ENCODE assay signal across 19 mouse cellular contexts in genomic region chr13:55992699-55993098, GRCm38 (mm10).
DNase-seq lines count a peak whose midpoint lies in the region; ATAC-seq and TF ChIP-seq lines count a peak whose summit lies in the region.
"Had no signal": no experiment of that assay in that cellular context is flagged by ENCODE, and none has a peak within 500 bp of the region (broad histone marks: within the 10 kb centered on the region; RNA-seq: fewer than 3 reads in every experiment).

No protein-coding gene starts in this region.

- DNase-seq in adrenal gland, adult (ENCODE audit: inconsistent age in 2 of 2, low spot score in 1 of 2): peak; percentile 27 to 37
- DNase-seq in adrenal gland, postnatal 14 days: no peak
- peak; percentile 65 for DNase-seq in lung, postnatal 0 days (ENCODE audit: low spot score)
- no peak for DNase-seq in lung, postnatal 14 days
- peak; percentile 47 for DNase-seq in fibroblast of lung, adult 2 months (ENCODE audit: low read depth)
- DNase-seq in stomach, postnatal 0 days (ENCODE audit: low spot score): peak; percentile 43
- DNase-seq in midbrain, embryonic 14.5 days: no peak
- DNase-seq in forebrain, postnatal 0 days: no peak
- DNase-seq: embryo, embryonic 11 days; kidney, postnatal 36 days; lung, embryonic 14.5 days; right cerebral cortex, postnatal 4 days; thymus, postnatal 36 days had no signal

- TF ChIP-seq EP300 in lung, postnatal 0 days (IDR thresholded peaks at IDR 0.05): no peak
- no peak for TF ChIP-seq EP300 in stomach, postnatal 0 days (optimal IDR thresholded peaks at IDR 0.05)

- no peak for TF ChIP-seq CTCF in lung, postnatal 0 days (IDR thresholded peaks at IDR 0.05)
- TF ChIP-seq CTCF in stomach, postnatal 0 days (IDR thresholded peaks at IDR 0.05; ENCODE audit: low read depth): no peak
- TF ChIP-seq CTCF in forebrain, postnatal 0 days (IDR thresholded peaks at IDR 0.05; ENCODE audit: low read depth): no peak

- no peak overlapping the region for H3K27ac ChIP-seq in lung, postnatal 0 days (ENCODE audit: low read length)
- H3K27ac ChIP-seq in stomach, postnatal 0 days (replicated peaks): peak overlapping the region; percentile 20; the same call in 1 of the 2 replicates
- H3K27ac ChIP-seq in midbrain, embryonic 14.5 days (replicated peaks; ENCODE audit: low read depth, low read length): no peak overlapping the region
- no peak overlapping the region for H3K27ac ChIP-seq in forebrain, postnatal 0 days (ENCODE audit: low read depth, low read length)
- H3K27ac ChIP-seq: embryonic facial prominence, embryonic 15.5 days; forebrain, embryonic 10.5 days; heart, embryonic 13.5 days; hindbrain, embryonic 15.5 days; intestine, embryonic 15.5 days had no signal

- H3K36me3 ChIP-seq in lung, postnatal 0 days (ENCODE audit: insufficient read depth, low read length): no peaks in the 10 kb centered on the region
- H3K36me3 ChIP-seq in stomach, postnatal 0 days (ENCODE audit: control insufficient read depth, insufficient read depth, low read length): no peaks in the 10 kb centered on the region
- H3K36me3 ChIP-seq in midbrain, embryonic 14.5 days (ENCODE audit: control insufficient read depth, insufficient read depth, low read length): no peaks in the 10 kb centered on the region
- no peaks in the 10 kb centered on the region for H3K36me3 ChIP-seq in forebrain, postnatal 0 days (ENCODE audit: insufficient read depth)
- H3K36me3 ChIP-seq: embryonic facial prominence, embryonic 15.5 days; forebrain, embryonic 10.5 days; heart, embryonic 13.5 days; hindbrain, embryonic 15.5 days; intestine, embryonic 15.5 days had no signal

- H3K27me3 ChIP-seq in lung, postnatal 0 days (replicated peaks; ENCODE audit: insufficient read depth, low read length): 0 out of 2 replicates have a peak, but pooled peaks cover 5% of the 10 kb centered on the region
- H3K27me3 ChIP-seq in stomach, postnatal 0 days (ENCODE audit: control insufficient read depth, insufficient read depth, low read length): no peaks in the 10 kb centered on the region
- H3K27me3 ChIP-seq in midbrain, embryonic 14.5 days (ENCODE audit: control insufficient read depth, insufficient read depth, low read length): no peaks in the 10 kb centered on the region
- H3K27me3 ChIP-seq in forebrain, postnatal 0 days (ENCODE audit: insufficient read depth, low read length): no peaks in the 10 kb centered on the region
- H3K27me3 ChIP-seq: hindbrain, embryonic 15.5 days had no signal

- no peaks in the 10 kb centered on the region for H3K4me1 ChIP-seq in lung, postnatal 0 days (ENCODE audit: insufficient read depth, low read depth, low read length)
- 0 out of 2 replicates have a peak, but pooled peaks cover 2% of the 10 kb centered on the region for H3K4me1 ChIP-seq in stomach, postnatal 0 days (replicated peaks; ENCODE audit: control insufficient read depth, insufficient read depth)
- no peaks in the 10 kb centered on the region for H3K4me1 ChIP-seq in midbrain, embryonic 14.5 days (ENCODE audit: control insufficient read depth, insufficient read depth, low read length)
- no peaks in the 10 kb centered on the region for H3K4me1 ChIP-seq in forebrain, postnatal 0 days (ENCODE audit: insufficient read depth)
- H3K4me1 ChIP-seq: heart, embryonic 13.5 days; hindbrain, embryonic 15.5 days; intestine, embryonic 15.5 days had no signal

- H3K4me2 ChIP-seq in lung, postnatal 0 days (replicated peaks; ENCODE audit: low read depth, low read length): no peak overlapping the region
- no peak overlapping the region for H3K4me2 ChIP-seq in stomach, postnatal 0 days (replicated peaks; ENCODE audit: low read depth)
- H3K4me2 ChIP-seq in midbrain, embryonic 14.5 days (ENCODE audit: low read length): no peak overlapping the region
- H3K4me2 ChIP-seq in forebrain, postnatal 0 days (ENCODE audit: low read depth): no peak overlapping the region
- H3K4me2 ChIP-seq: embryonic facial prominence, embryonic 15.5 days; heart, embryonic 13.5 days; hindbrain, embryonic 15.5 days; intestine, embryonic 15.5 days; liver, embryonic 11.5 days; lung, embryonic 14.5 days had no signal

- 73% methylated on average over 9 of the region's 9 CpGs for WGBS in lung, postnatal 0 days
- WGBS in stomach, postnatal 0 days: 67% methylated on average over 9 of the region's 9 CpGs
- WGBS in midbrain, embryonic 14.5 days: 89% methylated on average over 9 of the region's 9 CpGs
- WGBS in forebrain, postnatal 0 days: 94% methylated on average over 9 of the region's 9 CpGs

- peak; percentile 83 for ATAC-seq in lung, postnatal 0 days
- ATAC-seq in stomach, postnatal 0 days (ENCODE audit: low FRiP score, low TSS enrichment): peak; percentile 81
- ATAC-seq in midbrain, embryonic 14.5 days (ENCODE audit: low FRiP score, low TSS enrichment): no peak
- no peak for ATAC-seq in forebrain, postnatal 0 days
- ATAC-seq: intestine, embryonic 15.5 days had no signal

- H3K9ac ChIP-seq in lung, postnatal 0 days (replicated peaks; ENCODE audit: low read depth): no peak overlapping the region
- H3K9ac ChIP-seq in stomach, postnatal 0 days (ENCODE audit: low read length): no peak overlapping the region
- H3K9ac ChIP-seq in midbrain, embryonic 14.5 days (replicated peaks; ENCODE audit: low read length): no peak overlapping the region
- no peak overlapping the region for H3K9ac ChIP-seq in forebrain, postnatal 0 days
- H3K9ac ChIP-seq: embryonic facial prominence, embryonic 15.5 days; heart, embryonic 13.5 days; hindbrain, embryonic 15.5 days; intestine, embryonic 15.5 days; lung, embryonic 14.5 days had no signal

- no peaks in the 10 kb centered on the region for H3K9me3 ChIP-seq in lung, postnatal 0 days (ENCODE audit: low read length)
- H3K9me3 ChIP-seq in stomach, postnatal 0 days (ENCODE audit: control insufficient read depth, low read length): no peaks in the 10 kb centered on the region
- H3K9me3 ChIP-seq in midbrain, embryonic 14.5 days (ENCODE audit: control insufficient read depth, low read length): no peaks in the 10 kb centered on the region
- H3K9me3 ChIP-seq in forebrain, postnatal 0 days (ENCODE audit: low read length): no peaks in the 10 kb centered on the region
- H3K9me3 ChIP-seq: embryonic facial prominence, embryonic 15.5 days; forebrain, embryonic 10.5 days; heart, embryonic 13.5 days; hindbrain, embryonic 15.5 days; intestine, embryonic 15.5 days had no signal

- no peak overlapping the region for H3K4me3 ChIP-seq in lung, postnatal 0 days (ENCODE audit: low read depth, low read length)
- no peak overlapping the region for H3K4me3 ChIP-seq in stomach, postnatal 0 days (ENCODE audit: low read depth, low read length)
- no peak overlapping the region for H3K4me3 ChIP-seq in midbrain, embryonic 14.5 days (replicated peaks; ENCODE audit: low read depth, low read length)
- H3K4me3 ChIP-seq in forebrain, postnatal 0 days (ENCODE audit: low read depth, low read length): no peak overlapping the region
- H3K4me3 ChIP-seq: embryonic facial prominence, embryonic 15.5 days; forebrain, embryonic 10.5 days; heart, embryonic 13.5 days; hindbrain, embryonic 15.5 days; intestine, embryonic 15.5 days had no signal

Comparison
In these comparisons a context has a peak if more than half of its experiments do, and no peak if none do; other contexts are left out.
1. DNase-seq: peak in adrenal gland, adult (2 of 2), lung, postnatal 0 days (single experiment), fibroblast of lung, adult 2 months (single experiment) and stomach, postnatal 0 days (single experiment); none in adrenal gland, postnatal 14 days (single experiment), lung, postnatal 14 days (single experiment), midbrain, embryonic 14.5 days (single experiment) and forebrain, postnatal 0 days (single experiment).
2. ATAC-seq: peak in lung, postnatal 0 days (single experiment) and stomach, postnatal 0 days (single experiment); none in midbrain, embryonic 14.5 days (single experiment) and forebrain, postnatal 0 days (single experiment).